Mouse (Mus musculus) heart, adult 2 months (tissue): ENCODE data around the gene Supt6. TPM values are rescaled to one million over a fixed set of nuclear protein-coding genes. Genes with fewer than 3 reads are reported as not detected.
A peak's percentile ranks its signal among the peaks of the same experiment; 100 is the strongest.

Experiments
- DNase-seq, 2 experiments: peaks; one replicate each; pipeline ENCODE4 v3.0.0; 2021
- H3K27ac ChIP-seq: fragments of 200-600 bp; 2 replicates; pipeline ENCODE4 v1.8.1; 2022
- H3K27me3 ChIP-seq: fragments of 200-500 bp; 2 replicates; pipeline ENCODE4 v1.6.1; 2012; ENCODE audit warnings: mild to moderate bottlenecking, low read length, inconsistent platforms, mixed read lengths; ENCODE audit not compliant: control insufficient read depth, insufficient read depth
- H3K36me3 ChIP-seq: fragments of 200-500 bp; 2 replicates; pipeline ENCODE4 v1.6.1; 2012; ENCODE audit warnings: low read length, inconsistent platforms; ENCODE audit not compliant: control insufficient read depth, insufficient read depth
- H3K4me1 ChIP-seq: fragments of 200-500 bp; 2 replicates; pipeline ENCODE4 v1.6.1; 2011; ENCODE audit warnings: low read length; ENCODE audit not compliant: control insufficient read depth, insufficient read depth
- H3K4me3 ChIP-seq: fragments of 200-600 bp; 2 replicates; pipeline ENCODE4 v1.8.1; 2022
- H3K79me2 ChIP-seq: fragments of 200-500 bp; replicated peaks from 2 replicates; pipeline ENCODE4 v1.6.1; 2012; ENCODE audit warnings: mild to moderate bottlenecking, inconsistent platforms, low read length, moderate library complexity, mixed read lengths; ENCODE audit not compliant: control insufficient read depth, insufficient read depth
- H3K9ac ChIP-seq: fragments of 200-500 bp; 2 replicates; pipeline ENCODE4 v1.6.1; 2012; ENCODE audit warnings: low read depth, mild to moderate bottlenecking, control low read depth, inconsistent platforms, low read length, mixed read lengths
- CTCF ChIP-seq: fragments of 200-600 bp; IDR thresholded peaks from 2 replicates; pipeline ENCODE4 v1.8.1; 2022; ENCODE audit warnings: antibody characterized with exemption, mild to moderate bottlenecking, moderate library complexity
- EP300 ChIP-seq: fragments of 200-500 bp; IDR thresholded peaks from 2 replicates; pipeline ENCODE4 v1.6.1; 2011; ENCODE audit warnings: low read depth, low read length, control low read depth; ENCODE audit not compliant: insufficient read depth
- POLR2A ChIP-seq: fragments of 200-500 bp; IDR thresholded peaks from 2 replicates; pipeline ENCODE4 v1.6.1; 2011; ENCODE audit warnings: mild to moderate bottlenecking, low read depth, low read length, control low read depth; ENCODE audit not compliant: insufficient read depth
- WGBS: fragments of 180-500 bp; shearing (Covaris S2); methylation state at CpG from one replicate; pipeline ENCODE4 v1.1.7; 2018; 5-methylcytosine and 5-hydroxymethylcytosine counted together
- intact Hi-C: fragments of 180-260 bp; cut with DNase I; formaldehyde crosslinking; loops from one replicate; pipeline ENCODE4 v1.15.1; 2025
- polyA plus RNA-seq: library from polyadenylated mRNA; depleted of rRNA; stranded (reverse); fragments of >200 nt; gene quantifications from 2 replicates; pipeline ENCODE4 v1.2.3, GENCODE M21; 2012
- total RNA-seq, 2 experiments: library from RNA; stranded (reverse); gene quantifications; 2 replicates each; pipeline ENCODE4 v1.2.3; 2021

Gene Supt6
- total and polyA plus RNA-seq, 3 experiments = 13.1 to 32.1 (median 29.5) TPM

- TF ChIP-seq CTCF = no peak
- H3K36me3 ChIP-seq = no peaks in the 10 kb centered on the region
These were observed 30.0 kb downstream of the Supt6 start for GRCm38 (mm10) chr11:78215709-78216317.

GRCm38 (mm10) chr11:78213086-78213817 is 32.5 kb downstream of the Supt6 start:
- 87% methylated on average over 14 of the region's 14 CpGs for WGBS
- TF ChIP-seq EP300 (no peak), CTCF (no peak), POLR2A (no peak)
- Histone ChIP-seq H3K79me2 (no peaks in the 10 kb centered on the region), H3K27ac (no peak overlapping the region), H3K4me1 (peaks cover 2% of the 10 kb centered on the region; the same call in 1 of the 2 replicates), H3K36me3 (no peaks in the 10 kb centered on the region), H3K9ac (no peak overlapping the region), H3K27me3 (no peaks in the 10 kb centered on the region), H3K4me3 (no peak overlapping the region)
- DNase-seq = peak in 1 of 2 experiments; percentile 35
- intact Hi-C loops = no loop called here

More at GRCm38 (mm10) chr11:78215709-78216317, 30.0 kb downstream of the Supt6 start:
- no peaks in the 10 kb centered on the region for H3K4me1 ChIP-seq
- 90% methylated on average over 11 of the region's 11 CpGs for WGBS
- no peaks in the 10 kb centered on the region for H3K27me3 ChIP-seq
- no peak for DNase-seq
- intact Hi-C loops = no loop called here
- no peak overlapping the region for H3K27ac ChIP-seq
- no peak overlapping the region for H3K4me3 ChIP-seq
- H3K79me2 ChIP-seq = no peaks in the 10 kb centered on the region
- no peak overlapping the region for H3K9ac ChIP-seq

- no peak for DNase-seq
- no peak overlapping the region for H3K4me3 ChIP-seq
- no peak overlapping the region for H3K27ac ChIP-seq
- no peaks in the 10 kb centered on the region for H3K36me3 ChIP-seq
- no peak overlapping the region for H3K9ac ChIP-seq
- intact Hi-C loops = no loop called here
- peaks cover 2% of the 10 kb centered on the region; the same call in 1 of the 2 replicates for H3K4me1 ChIP-seq
- no peak for TF ChIP-seq EP300
- TF ChIP-seq POLR2A = no peak
- TF ChIP-seq CTCF = no peak
- 87% methylated on average over 5 of the region's 5 CpGs for WGBS
- no peaks in the 10 kb centered on the region for H3K27me3 ChIP-seq
- H3K79me2 ChIP-seq = no peaks in the 10 kb centered on the region
These were observed 34.3 kb downstream of the Supt6 start for GRCm38 (mm10) chr11:78211513-78211912.

- H3K4me3 ChIP-seq = no peak overlapping the region
- H3K27me3 ChIP-seq = no peaks in the 10 kb centered on the region
- no peak overlapping the region for H3K9ac ChIP-seq
- peaks cover 2% of the 10 kb centered on the region; the same call in 1 of the 2 replicates for H3K4me1 ChIP-seq
- no peaks in the 10 kb centered on the region for H3K36me3 ChIP-seq
- H3K27ac ChIP-seq = no peak overlapping the region
- intact Hi-C loops = no loop called here
- H3K79me2 ChIP-seq = no peaks in the 10 kb centered on the region
- no peak for DNase-seq
- 48% methylated on average over 7 of the region's 7 CpGs for WGBS
- TF ChIP-seq POLR2A (no peak), EP300 (0 out of 2 replicates have a peak, but pooled peaks have one; percentile 69)
These were observed 35.2 kb downstream of the Supt6 start for GRCm38 (mm10) chr11:78210615-78211014.

GRCm38 (mm10) chr11:78209886-78210285 is 35.9 kb downstream of the Supt6 start:
- intact Hi-C loops = no loop called here

GRCm38 (mm10) chr11:78207190-78207589 is 38.6 kb downstream of the Supt6 start:
- no peaks in the 10 kb centered on the region for H3K27me3 ChIP-seq
- no peak overlapping the region for H3K9ac ChIP-seq
- intact Hi-C loops = no loop called here
- H3K4me3 ChIP-seq = no peak overlapping the region
- WGBS = 89% methylated on average over 7 of the region's 7 CpGs
- H3K27ac ChIP-seq = no peak overlapping the region
- peaks cover 2% of the 10 kb centered on the region; the same call in 1 of the 2 replicates for H3K4me1 ChIP-seq
- H3K79me2 ChIP-seq = no peaks in the 10 kb centered on the region
- no peak for TF ChIP-seq CTCF
- TF ChIP-seq EP300 = no peak
- no peak for TF ChIP-seq POLR2A
- H3K36me3 ChIP-seq = no peaks in the 10 kb centered on the region
- DNase-seq = no peak

More at GRCm38 (mm10) chr11:78209886-78210285, 35.9 kb downstream of the Supt6 start:
- WGBS = 81% methylated on average over 6 of the region's 6 CpGs
- TF ChIP-seq CTCF = no peak
- no peak for TF ChIP-seq EP300
- no peak for TF ChIP-seq POLR2A
- DNase-seq = no peak
- Histone ChIP-seq H3K4me3 (no peak overlapping the region), H3K4me1 (peaks cover 2% of the 10 kb centered on the region; the same call in 1 of the 2 replicates), H3K27me3 (no peaks in the 10 kb centered on the region), H3K79me2 (no peaks in the 10 kb centered on the region), H3K9ac (no peak overlapping the region), H3K27ac (no peak overlapping the region), H3K36me3 (no peaks in the 10 kb centered on the region)
